Mouse (Mus musculus): ENCODE data around the gene Stpg4.

Stpg4 gene

GRCm38 (mm10) chr17:87446767-87447611 lies 19.4 kb upstream of the Stpg4 start, which contains the start of gene Calm2:
TSS of gene Calm2 (minus strand) at chr17:87446935.
- in situ Hi-C loops (cut with MboI, MseI) = no loop called here

GRCm38 (mm10) chr17:87445917-87446766 lies 18.6 kb upstream of the Stpg4 start:
- in situ Hi-C loops (cut with MboI, MseI) = no loop called here

- in situ Hi-C loops (cut with MboI, MseI) = no loop called here
Measured at GRCm38 (mm10) chr17:87445337-87445916, 17.9 kb upstream of the Stpg4 start.

- in situ Hi-C loops (cut with MboI, MseI) = no loop called here
Measured at GRCm38 (mm10) chr17:87444763-87445162, 17.2 kb upstream of the Stpg4 start.

GRCm38 (mm10) chr17:87441537-87441936 lies 14.0 kb upstream of the Stpg4 start:
- in situ Hi-C loops (cut with MboI, MseI) = no loop called here

- in situ Hi-C loops (cut with MboI, MseI) = no loop called here
Measured at GRCm38 (mm10) chr17:87439441-87439840, 11.9 kb upstream of the Stpg4 start.

- in situ Hi-C loops (cut with MboI, MseI) = no loop called here
Measured at GRCm38 (mm10) chr17:87433929-87434328, 6.4 kb upstream of the Stpg4 start.

- in situ Hi-C loops (cut with MboI, MseI) = no loop called here
Measured at GRCm38 (mm10) chr17:87432743-87433142, 5.2 kb upstream of the Stpg4 start.

GRCm38 (mm10) chr17:87432314-87432713 lies 4.8 kb upstream of the Stpg4 start:
- in situ Hi-C loops (cut with MboI, MseI) = no loop called here

- in situ Hi-C loops (cut with MboI, MseI) = no loop called here
Measured at GRCm38 (mm10) chr17:87429431-87429830, 1.9 kb upstream of the Stpg4 start.

- in situ Hi-C loops (cut with MboI, MseI) = loop anchor here (10.0 kb wide), 1 partner anchor 1383 kb away; no protein-coding TSS in a partner anchor
Measured at GRCm38 (mm10) chr17:87418082-87418481, 9.5 kb downstream of the Stpg4 start.

GRCm38 (mm10) chr17:87406646-87407045 lies 20.9 kb downstream of the Stpg4 start:
- in situ Hi-C loops (cut with MboI, MseI) = no loop called here

- in situ Hi-C loops (cut with MboI, MseI) = no loop called here
Measured at GRCm38 (mm10) chr17:87405576-87405975, 22.0 kb downstream of the Stpg4 start.

GRCm38 (mm10) chr17:87403462-87403861 lies 24.1 kb downstream of the Stpg4 start:
- in situ Hi-C loops (cut with MboI, MseI) = no loop called here

GRCm38 (mm10) chr17:87402444-87402843 lies 25.1 kb downstream of the Stpg4 start:
- in situ Hi-C loops (cut with MboI, MseI) = no loop called here

- in situ Hi-C loops (cut with MboI, MseI) = no loop called here
Measured at GRCm38 (mm10) chr17:87397088-87397487, 30.5 kb downstream of the Stpg4 start.

- in situ Hi-C loops (cut with MboI, MseI) = no loop called here
Measured at GRCm38 (mm10) chr17:87391242-87391641, 36.3 kb downstream of the Stpg4 start.

- in situ Hi-C loops (cut with MboI, MseI) = no loop called here
Measured at GRCm38 (mm10) chr17:87387068-87387467, 40.5 kb downstream of the Stpg4 start.

- in situ Hi-C loops (cut with MboI, MseI) = no loop called here
Measured at GRCm38 (mm10) chr17:87385835-87386234, 41.7 kb downstream of the Stpg4 start.

GRCm38 (mm10) chr17:87380681-87381080 lies 46.9 kb downstream of the Stpg4 start:
- in situ Hi-C loops (cut with MboI, MseI) = no loop called here

- in situ Hi-C loops (cut with MboI, MseI) = no loop called here
Measured at GRCm38 (mm10) chr17:87379821-87380220, 47.7 kb downstream of the Stpg4 start.

GRCm38 (mm10) chr17:87379160-87379624 lies 48.3 kb downstream of the Stpg4 start:
- in situ Hi-C loops (cut with MboI, MseI) = no loop called here

Measured in T-helper 2 cell (primary cell).